Mouse (Mus musculus): ENCODE measurements around the gene H3f3b. TPM values are rescaled to one million over a fixed set of nuclear protein-coding genes. Genes with fewer than 3 reads are reported as not detected.

H3f3b gene
- polyA plus RNA-seq, 1 experiment, result 633 TPM

DNA sequence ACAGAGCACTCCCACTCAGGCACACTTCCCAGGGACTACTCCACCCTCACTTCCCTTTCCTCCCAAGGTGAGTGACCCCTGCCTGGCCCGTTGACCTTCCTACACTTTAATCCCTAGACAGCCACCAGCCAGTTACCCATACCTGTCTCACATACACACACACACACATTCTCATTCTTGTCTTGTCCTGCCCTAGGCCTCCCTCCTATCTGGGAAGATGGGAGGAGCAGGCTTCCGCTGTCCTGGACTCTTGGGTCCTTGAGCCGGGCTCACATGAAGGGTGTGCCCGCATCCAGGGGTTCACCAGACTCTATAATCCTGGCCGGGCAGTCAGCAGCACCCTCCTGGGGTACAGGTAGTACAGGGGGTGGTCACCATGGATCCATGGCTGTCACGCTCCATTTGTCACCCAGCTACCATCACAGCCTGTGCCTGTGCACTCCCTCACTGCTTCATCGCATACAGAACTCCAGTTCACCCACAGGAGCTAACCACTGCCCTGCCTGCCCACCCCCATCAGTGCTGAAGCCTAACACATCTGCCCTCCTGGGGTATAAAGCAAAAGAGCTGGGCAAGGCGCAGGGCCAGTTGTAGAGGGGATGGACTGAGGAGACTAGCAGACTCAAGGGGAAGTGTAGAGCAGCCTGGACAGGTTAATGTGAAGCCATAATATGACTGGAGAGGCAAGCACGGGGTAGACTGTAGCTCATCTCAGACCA lies 21.9 kb downstream of the H3f3b start:
- Histone ChIP-seq H3K79me2 (ENCODE audit: control insufficient read depth, insufficient read depth) (peaks cover 1% of the 10 kb centered on the region), H3K36me3 (ENCODE audit: control insufficient read depth, insufficient read depth) (peaks cover 19% of the 10 kb centered on the region), H3K27me3 (ENCODE audit: control insufficient read depth, insufficient read depth, insufficient read length) (no peaks in the 10 kb centered on the region), H3ac (ENCODE audit: control insufficient read depth, insufficient read length, low read depth) (no peak overlapping the region), H3K79me3 (ENCODE audit: low read depth) (peaks cover 2% of the 10 kb centered on the region), H3K4me3 (ENCODE audit: insufficient read depth, poor library complexity, severe bottlenecking) (no peak overlapping the region)
- TF ChIP-seq MYOD1 (IDR thresholded peaks at IDR 0.05; ENCODE audit: control insufficient read depth, insufficient read length, low read depth) (no peak), CTCF (IDR thresholded peaks at IDR 0.05; ENCODE audit: control insufficient read depth, insufficient read depth, insufficient read length) (no peak), USF1 (IDR thresholded peaks at IDR 0.05; ENCODE audit: low read depth) (no peak), FOSL1 (IDR thresholded peaks at IDR 0.05; ENCODE audit: insufficient read depth, low read length, poor library complexity, severe bottlenecking) (no peak), CEBPB (IDR thresholded peaks at IDR 0.05; ENCODE audit: low read depth) (no peak), MYOG (IDR thresholded peaks at IDR 0.05; ENCODE audit: control insufficient read depth, extremely low read depth, insufficient read length) (no peak), MAX (IDR thresholded peaks at IDR 0.05) (no peak)

- no peaks in the 10 kb centered on the region for H3K79me2 ChIP-seq (ENCODE audit: control insufficient read depth, insufficient read depth)
- no peak overlapping the region for H3K4me3 ChIP-seq (ENCODE audit: insufficient read depth, poor library complexity, severe bottlenecking)
- no peaks in the 10 kb centered on the region for H3K79me3 ChIP-seq (ENCODE audit: low read depth)
- TF ChIP-seq MAX (IDR thresholded peaks at IDR 0.05), result no peak
- no peak for TF ChIP-seq FOSL1 (IDR thresholded peaks at IDR 0.05; ENCODE audit: insufficient read depth, low read length, poor library complexity, severe bottlenecking)
- TF ChIP-seq CEBPB (IDR thresholded peaks at IDR 0.05; ENCODE audit: low read depth), result no peak
- peak; percentile 95 for TF ChIP-seq CTCF (IDR thresholded peaks at IDR 0.05; ENCODE audit: control insufficient read depth, insufficient read depth, insufficient read length)
- TF ChIP-seq MYOG (IDR thresholded peaks at IDR 0.05; ENCODE audit: control insufficient read depth, extremely low read depth, insufficient read length), result no peak
- peak; percentile 64 for TF ChIP-seq USF1 (IDR thresholded peaks at IDR 0.05; ENCODE audit: low read depth)
- TF ChIP-seq MYOD1 (IDR thresholded peaks at IDR 0.05; ENCODE audit: control insufficient read depth, insufficient read length, low read depth), result no peak
- peaks cover 19% of the 10 kb centered on the region for H3K36me3 ChIP-seq (ENCODE audit: control insufficient read depth, insufficient read depth)
- peak overlapping the region; percentile 22 for H3ac ChIP-seq (ENCODE audit: control insufficient read depth, insufficient read length, low read depth)
- no peaks in the 10 kb centered on the region for H3K27me3 ChIP-seq (ENCODE audit: control insufficient read depth, insufficient read depth, insufficient read length)
Observed at GRCm38 (mm10) chr11:116004840-116005700, 22.7 kb downstream of the H3f3b start.

DNA sequence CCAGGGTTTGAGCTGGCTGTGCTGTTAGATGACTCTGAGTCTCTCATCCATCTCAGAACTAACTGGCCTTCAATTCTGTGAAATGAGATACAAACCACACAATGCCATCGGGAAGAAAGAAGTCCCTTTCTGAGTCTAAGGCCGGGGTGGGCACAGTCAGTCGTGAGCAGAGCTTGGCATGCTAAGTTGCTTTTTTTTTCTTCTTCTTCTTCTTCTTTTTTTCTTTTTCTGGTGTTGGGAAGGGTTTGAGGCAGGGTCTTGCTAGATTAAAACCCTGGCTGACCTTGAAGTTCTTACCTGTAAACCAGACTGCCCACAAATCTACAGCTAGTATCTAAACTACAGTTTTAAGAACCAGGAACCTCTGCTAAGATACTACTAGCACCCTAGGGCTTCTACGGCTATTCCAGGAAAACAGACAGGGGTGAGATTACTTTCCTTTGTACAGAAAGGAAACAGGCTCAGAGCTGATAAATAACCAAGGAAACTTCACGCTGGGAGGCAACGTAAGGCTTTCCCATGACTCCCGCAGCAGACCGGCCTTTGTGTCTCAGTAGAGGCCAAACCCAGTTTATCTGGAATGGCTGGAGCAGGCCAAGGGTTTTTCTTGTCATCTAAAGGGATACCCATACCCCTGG lies 23.5 kb downstream of the H3f3b start:
- Histone ChIP-seq H3ac (ENCODE audit: control insufficient read depth, insufficient read length, low read depth) (peak overlapping the region; percentile 7), H3K79me2 (ENCODE audit: control insufficient read depth, insufficient read depth) (no peaks in the 10 kb centered on the region), H3K4me3 (ENCODE audit: insufficient read depth, poor library complexity, severe bottlenecking) (no peak overlapping the region), H3K36me3 (ENCODE audit: control insufficient read depth, insufficient read depth) (peaks cover 13% of the 10 kb centered on the region), H3K27me3 (ENCODE audit: control insufficient read depth, insufficient read depth, insufficient read length) (no peaks in the 10 kb centered on the region), H3K79me3 (ENCODE audit: low read depth) (no peaks in the 10 kb centered on the region)
- TF ChIP-seq CTCF (IDR thresholded peaks at IDR 0.05; ENCODE audit: control insufficient read depth, insufficient read depth, insufficient read length) (no peak), MAX (IDR thresholded peaks at IDR 0.05) (no peak), CEBPB (IDR thresholded peaks at IDR 0.05; ENCODE audit: low read depth) (no peak), MYOG (IDR thresholded peaks at IDR 0.05; ENCODE audit: control insufficient read depth, extremely low read depth, insufficient read length) (no peak), MYOD1 (IDR thresholded peaks at IDR 0.05; ENCODE audit: control insufficient read depth, insufficient read length, low read depth) (no peak), FOSL1 (IDR thresholded peaks at IDR 0.05; ENCODE audit: insufficient read depth, low read length, poor library complexity, severe bottlenecking) (no peak), USF1 (IDR thresholded peaks at IDR 0.05; ENCODE audit: low read depth) (no peak)

GRCm38 (mm10) chr11:116002894-116003293 lies 24.9 kb downstream of the H3f3b start:
- no peak for TF ChIP-seq MYOG (IDR thresholded peaks at IDR 0.05; ENCODE audit: control insufficient read depth, extremely low read depth, insufficient read length)
- TF ChIP-seq MYOD1 (IDR thresholded peaks at IDR 0.05; ENCODE audit: control insufficient read depth, insufficient read length, low read depth), result no peak
- TF ChIP-seq FOSL1 (IDR thresholded peaks at IDR 0.05; ENCODE audit: insufficient read depth, low read length, poor library complexity, severe bottlenecking), result no peak
- no peak for TF ChIP-seq MAX (IDR thresholded peaks at IDR 0.05)
- Histone ChIP-seq H3K79me2 (ENCODE audit: control insufficient read depth, insufficient read depth) (no peaks in the 10 kb centered on the region), H3ac (ENCODE audit: control insufficient read depth, insufficient read length, low read depth) (no peak overlapping the region), H3K36me3 (ENCODE audit: control insufficient read depth, insufficient read depth) (peaks cover under 1% of the 10 kb centered on the region), H3K27me3 (ENCODE audit: control insufficient read depth, insufficient read depth, insufficient read length) (no peaks in the 10 kb centered on the region), H3K79me3 (ENCODE audit: low read depth) (no peaks in the 10 kb centered on the region), H3K4me3 (ENCODE audit: insufficient read depth, poor library complexity, severe bottlenecking) (no peak overlapping the region)

DNA sequence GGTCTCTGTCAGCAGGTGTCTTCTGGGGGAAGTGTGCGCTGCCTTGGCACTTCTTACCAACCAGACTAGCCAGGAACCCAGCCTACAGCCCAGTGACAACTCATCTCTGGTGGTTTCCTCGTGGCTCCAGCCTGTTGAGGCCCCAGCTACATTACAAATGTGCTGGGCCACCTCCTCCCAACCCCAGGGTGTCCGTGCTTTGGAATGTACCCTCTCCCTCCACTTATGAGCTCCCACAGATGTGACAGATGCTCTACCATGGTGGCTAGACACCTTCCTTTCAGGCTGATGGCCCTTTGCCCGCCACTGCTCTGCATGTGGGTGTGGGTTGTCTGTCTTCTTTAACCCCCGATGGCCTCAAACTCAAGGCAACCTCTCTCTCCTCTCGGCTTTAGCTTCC lies 26.0 kb downstream of the H3f3b start:
- no peaks in the 10 kb centered on the region for H3K79me3 ChIP-seq (ENCODE audit: low read depth)
- no peaks in the 10 kb centered on the region for H3K79me2 ChIP-seq (ENCODE audit: control insufficient read depth, insufficient read depth)
- no peak overlapping the region for H3ac ChIP-seq (ENCODE audit: control insufficient read depth, insufficient read length, low read depth)

More for the DNA sequence above, 26.0 kb downstream of the H3f3b start:
- Histone ChIP-seq H3K4me3 (ENCODE audit: insufficient read depth, poor library complexity, severe bottlenecking) (no peak overlapping the region), H3K36me3 (ENCODE audit: control insufficient read depth, insufficient read depth) (no peaks in the 10 kb centered on the region), H3K27me3 (ENCODE audit: control insufficient read depth, insufficient read depth, insufficient read length) (no peaks in the 10 kb centered on the region)
- TF ChIP-seq CEBPB (IDR thresholded peaks at IDR 0.05; ENCODE audit: low read depth), result no peak
- no peak for TF ChIP-seq MYOD1 (IDR thresholded peaks at IDR 0.05; ENCODE audit: control insufficient read depth, insufficient read length, low read depth)
- no peak for TF ChIP-seq MAX (IDR thresholded peaks at IDR 0.05)
- TF ChIP-seq USF1 (IDR thresholded peaks at IDR 0.05; ENCODE audit: low read depth), result no peak
- no peak for TF ChIP-seq FOSL1 (IDR thresholded peaks at IDR 0.05; ENCODE audit: insufficient read depth, low read length, poor library complexity, severe bottlenecking)
- TF ChIP-seq MYOG (IDR thresholded peaks at IDR 0.05; ENCODE audit: control insufficient read depth, extremely low read depth, insufficient read length), result no peak
- no peak for TF ChIP-seq CTCF (IDR thresholded peaks at IDR 0.05; ENCODE audit: control insufficient read depth, insufficient read depth, insufficient read length)
